Mouse (Mus musculus): Measurements from ENCODE around the gene March8. TPM values are rescaled to one million over a fixed set of nuclear protein-coding genes. Genes with fewer than 3 reads are reported as not detected.

Gene March8
- polyA plus RNA-seq, 1 experiment from 2014 or later, result 52.2 TPM

DNA sequence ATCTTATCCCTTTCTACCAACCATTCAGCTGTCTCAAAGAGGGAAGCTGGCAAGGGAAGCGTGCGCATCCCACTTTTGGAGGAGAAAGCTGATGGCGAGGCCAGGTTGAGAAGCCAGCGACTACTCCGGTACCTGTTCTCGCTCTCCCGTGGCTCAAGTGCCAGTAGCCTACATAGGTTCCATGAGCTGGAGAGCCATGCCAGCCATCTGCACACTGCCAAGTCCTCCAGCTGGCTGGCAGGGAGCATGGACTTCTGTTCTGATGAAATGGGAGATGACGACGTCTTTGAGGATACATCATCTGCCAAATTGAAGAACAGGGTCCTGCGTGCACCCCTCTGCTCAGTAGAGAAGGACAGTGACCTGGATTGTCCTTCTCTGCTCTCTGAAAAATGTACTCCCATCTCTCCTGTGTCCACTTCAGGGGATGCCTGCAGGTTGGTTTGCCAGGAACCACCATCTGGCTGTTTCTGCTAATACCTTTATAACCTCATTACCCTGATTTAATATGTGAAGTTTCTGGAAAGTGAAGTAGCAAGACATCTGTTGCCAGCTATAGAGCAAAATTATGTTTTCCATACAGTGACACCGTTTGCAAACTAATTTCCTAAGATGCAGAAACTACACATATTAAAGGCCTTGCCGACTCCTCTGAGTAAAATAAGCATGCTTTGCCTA lies 64.1 kb downstream of the March8 start:
- H3K9me3 ChIP-seq, result no peaks in the 10 kb centered on the region
- no peak overlapping the region for H3K4me3 ChIP-seq (replicated peaks)
- 98% methylated on average over 12 of the region's 12 CpGs for WGBS
- no peak overlapping the region for H3K27ac ChIP-seq
- H3K36me3 ChIP-seq (replicated peaks), result peaks cover 21% of the 10 kb centered on the region
- peaks cover 40% of the 10 kb centered on the region for H3K4me1 ChIP-seq
- H3K9ac ChIP-seq, result no peak overlapping the region
- no peak for ATAC-seq (ENCODE audit: low FRiP score)
- no peak overlapping the region for H3K4me2 ChIP-seq
- H3K27me3 ChIP-seq, result no peaks in the 10 kb centered on the region

- no peak overlapping the region for H3K27ac ChIP-seq
- ATAC-seq (ENCODE audit: low FRiP score), result no peak
- no peak overlapping the region for H3K4me2 ChIP-seq
- no peaks in the 10 kb centered on the region for H3K9me3 ChIP-seq
- H3K36me3 ChIP-seq (replicated peaks), result peaks cover 21% of the 10 kb centered on the region
- H3K27me3 ChIP-seq, result no peaks in the 10 kb centered on the region
- WGBS, result 94% methylated on average over 3 of the region's 3 CpGs
- no peak overlapping the region for H3K4me3 ChIP-seq (replicated peaks)
- H3K4me1 ChIP-seq, result peaks cover 35% of the 10 kb centered on the region
- no peak overlapping the region for H3K9ac ChIP-seq
These were observed 64.6 kb downstream of the March8 start for GRCm38 (mm10) chr6:116402426-116402825.

DNA sequence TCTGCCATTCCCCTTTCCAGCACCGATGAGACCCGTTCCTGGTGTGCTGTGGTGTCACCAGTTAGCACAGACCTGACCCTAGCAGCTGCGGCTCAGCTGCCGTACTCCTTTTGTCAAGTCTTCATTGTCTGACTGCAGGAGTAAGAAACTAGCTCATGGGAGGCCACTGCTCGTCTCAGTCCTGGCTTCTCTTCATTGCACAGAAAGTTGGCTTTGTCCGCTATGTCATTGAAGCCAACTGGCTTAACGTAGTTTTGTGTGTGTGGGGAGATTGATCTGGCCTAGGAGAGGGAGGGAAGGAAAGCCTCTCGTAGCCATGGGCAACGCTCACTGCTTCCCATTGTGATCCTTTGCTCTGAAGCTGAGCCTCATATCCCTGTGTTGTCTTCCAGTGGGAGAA lies 67.4 kb downstream of the March8 start:
- H3K27ac ChIP-seq, result peak overlapping the region; percentile 8; the same call in 1 of the 2 replicates
- peaks cover 20% of the 10 kb centered on the region for H3K4me1 ChIP-seq
- H3K9ac ChIP-seq, result no peak overlapping the region
- no peaks in the 10 kb centered on the region for H3K9me3 ChIP-seq
- peak; percentile 74 for ATAC-seq (ENCODE audit: low FRiP score)
- peaks cover 29% of the 10 kb centered on the region for H3K36me3 ChIP-seq (replicated peaks)
- WGBS, result 38% methylated on average over 9 of the region's 9 CpGs
- no peak overlapping the region for H3K4me3 ChIP-seq (replicated peaks)
- H3K4me2 ChIP-seq, result no peak overlapping the region
- no peaks in the 10 kb centered on the region for H3K27me3 ChIP-seq

DNA sequence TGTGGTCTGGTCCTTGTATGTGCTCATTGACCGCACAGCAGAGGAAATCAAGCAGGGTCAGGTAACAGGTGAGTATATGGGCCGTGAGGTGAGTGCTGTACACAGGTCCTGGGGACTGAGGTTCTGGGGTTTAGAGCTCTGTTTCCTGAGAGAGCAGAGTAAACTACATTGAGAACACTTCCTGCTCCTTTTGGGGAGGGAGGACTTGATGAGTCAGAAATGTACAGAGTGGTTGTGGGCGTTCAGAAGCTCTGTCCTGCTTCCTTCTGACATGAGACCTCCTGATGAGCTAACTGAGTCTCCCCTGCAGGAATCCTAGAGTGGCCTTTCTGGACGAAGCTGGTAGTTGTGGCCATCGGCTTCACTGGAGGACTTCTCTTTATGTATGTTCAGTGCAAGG lies 67.9 kb downstream of the March8 start:
- H3K27ac ChIP-seq, result peak overlapping the region; percentile 8; the same call in 1 of the 2 replicates
- H3K4me2 ChIP-seq, result no peak overlapping the region
- WGBS, result 86% methylated on average over 5 of the region's 5 CpGs
- H3K27me3 ChIP-seq, result no peaks in the 10 kb centered on the region
- peaks cover 20% of the 10 kb centered on the region for H3K4me1 ChIP-seq
- no peak overlapping the region for H3K9ac ChIP-seq
- H3K36me3 ChIP-seq (replicated peaks), result peaks cover 33% of the 10 kb centered on the region
- no peak for ATAC-seq (ENCODE audit: low FRiP score)
- H3K4me3 ChIP-seq (replicated peaks), result no peak overlapping the region
- no peaks in the 10 kb centered on the region for H3K9me3 ChIP-seq

DNA sequence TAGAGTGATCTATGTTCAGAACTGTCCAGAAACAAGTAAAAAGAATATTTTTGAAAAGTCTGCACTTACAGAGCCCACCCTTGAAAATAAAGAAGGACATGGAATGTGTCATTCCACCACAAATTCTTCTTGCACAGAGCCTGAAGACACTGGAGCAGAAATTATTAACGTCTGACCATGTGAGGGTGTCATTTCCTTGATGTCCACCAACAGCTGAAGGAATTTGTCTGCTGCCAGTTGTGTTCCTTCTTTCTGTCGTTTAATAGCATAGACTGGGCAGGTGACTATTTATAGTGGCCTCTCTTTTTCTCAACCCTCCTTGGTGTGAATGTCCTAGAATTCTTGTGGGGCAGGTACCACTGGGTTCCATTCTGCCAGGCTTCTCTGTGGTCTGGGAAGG lies 68.3 kb downstream of the March8 start:
- no peak for ATAC-seq (ENCODE audit: low FRiP score)
- Histone ChIP-seq H3K9ac (no peak overlapping the region), H3K36me3 (replicated peaks) (peaks cover 30% of the 10 kb centered on the region), H3K27me3 (no peaks in the 10 kb centered on the region), H3K4me2 (no peak overlapping the region), H3K4me1 (peaks cover 20% of the 10 kb centered on the region), H3K27ac (no peak overlapping the region), H3K4me3 (replicated peaks) (no peak overlapping the region), H3K9me3 (no peaks in the 10 kb centered on the region)
- WGBS, result 87% methylated on average over 2 of the region's 2 CpGs

DNA sequence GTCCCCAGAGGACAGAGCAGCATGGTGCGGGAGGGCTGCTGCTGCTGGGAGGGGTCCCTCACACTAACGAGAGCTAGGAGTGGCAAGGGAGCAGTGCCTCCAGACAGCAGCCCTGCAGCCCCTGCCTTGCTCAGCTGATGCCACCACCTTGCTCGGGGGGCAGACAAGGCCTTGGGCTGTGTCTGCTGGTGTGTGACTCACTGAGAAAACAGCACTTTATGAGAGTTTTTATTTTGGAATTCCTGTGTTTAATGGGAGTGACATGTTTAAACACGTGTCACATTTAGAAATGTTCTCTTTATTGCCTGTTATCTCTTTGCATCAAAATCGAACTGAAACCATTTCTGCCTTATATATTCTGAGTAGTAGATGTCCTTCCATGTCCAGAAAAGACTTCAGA lies 68.9 kb downstream of the March8 start:
- Histone ChIP-seq H3K4me2 (no peak overlapping the region), H3K27ac (no peak overlapping the region), H3K27me3 (no peaks in the 10 kb centered on the region), H3K4me3 (replicated peaks) (no peak overlapping the region), H3K9ac (no peak overlapping the region), H3K4me1 (peaks cover 20% of the 10 kb centered on the region), H3K36me3 (replicated peaks) (peaks cover 27% of the 10 kb centered on the region), H3K9me3 (no peaks in the 10 kb centered on the region)
- WGBS, result 66% methylated on average over 5 of the region's 5 CpGs
- no peak for ATAC-seq (ENCODE audit: low FRiP score)

- no peak overlapping the region for H3K9ac ChIP-seq
- H3K27me3 ChIP-seq, result no peaks in the 10 kb centered on the region
- no peak overlapping the region for H3K4me3 ChIP-seq (replicated peaks)
- no peak overlapping the region for H3K27ac ChIP-seq
- no peak overlapping the region for H3K4me2 ChIP-seq
- no peaks in the 10 kb centered on the region for H3K9me3 ChIP-seq
- 91% methylated on average over 4 of the region's 4 CpGs for WGBS
- ATAC-seq (ENCODE audit: low FRiP score), result no peak
- peaks cover 22% of the 10 kb centered on the region for H3K36me3 ChIP-seq (replicated peaks)
- peaks cover 20% of the 10 kb centered on the region for H3K4me1 ChIP-seq
These were observed 69.4 kb downstream of the March8 start for GRCm38 (mm10) chr6:116407216-116407615.

GRCm38 (mm10) chr6:116407956-116408657 lies 70.3 kb downstream of the March8 start:
- Histone ChIP-seq H3K27ac (no peak overlapping the region), H3K36me3 (replicated peaks) (peaks cover 19% of the 10 kb centered on the region), H3K4me1 (peaks cover 20% of the 10 kb centered on the region), H3K9ac (no peak overlapping the region), H3K4me2 (no peak overlapping the region), H3K27me3 (no peaks in the 10 kb centered on the region), H3K9me3 (no peaks in the 10 kb centered on the region), H3K4me3 (replicated peaks) (no peak overlapping the region)
- ATAC-seq (ENCODE audit: low FRiP score), result no peak
- WGBS, result 95% methylated on average over 6 of the region's 6 CpGs

- Histone ChIP-seq H3K9ac (no peak overlapping the region), H3K4me2 (no peak overlapping the region), H3K4me1 (peaks cover 10% of the 10 kb centered on the region; the same call in 1 of the 2 replicates), H3K27me3 (no peaks in the 10 kb centered on the region), H3K36me3 (replicated peaks) (peaks cover 19% of the 10 kb centered on the region), H3K27ac (no peak overlapping the region), H3K4me3 (replicated peaks) (no peak overlapping the region), H3K9me3 (no peaks in the 10 kb centered on the region)
- no peak for ATAC-seq (ENCODE audit: low FRiP score)
- WGBS, result 97% methylated on average over 10 of the region's 10 CpGs
These were observed 72.6 kb downstream of the March8 start for GRCm38 (mm10) chr6:116410436-116410835.

DNA sequence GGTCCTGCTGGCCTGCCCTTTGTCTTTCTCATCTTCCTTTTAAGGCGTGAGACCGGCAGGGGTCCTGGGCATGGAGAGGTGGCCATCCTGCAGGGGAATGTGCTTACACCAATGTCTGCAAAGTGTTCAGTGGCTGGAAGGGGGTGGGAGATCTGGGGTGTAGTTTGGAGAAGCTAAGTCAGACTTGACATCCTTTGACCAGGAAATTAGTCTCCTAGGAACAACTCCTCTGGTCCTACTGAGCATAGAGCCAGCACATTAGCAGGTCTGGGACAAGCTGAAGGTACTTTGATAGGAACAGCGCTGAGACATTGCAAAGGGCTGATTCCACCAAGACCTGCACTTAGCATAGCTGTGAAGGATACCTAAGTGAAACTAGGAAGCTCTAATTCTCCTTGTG lies 73.9 kb downstream of the March8 start:
- peaks cover 12% of the 10 kb centered on the region for H3K36me3 ChIP-seq (replicated peaks)
- no peak overlapping the region for H3K4me2 ChIP-seq
- no peak overlapping the region for H3K4me3 ChIP-seq (replicated peaks)
- no peak overlapping the region for H3K9ac ChIP-seq
- no peak overlapping the region for H3K27ac ChIP-seq
- no peaks in the 10 kb centered on the region for H3K4me1 ChIP-seq
- H3K27me3 ChIP-seq, result no peaks in the 10 kb centered on the region
- no peaks in the 10 kb centered on the region for H3K9me3 ChIP-seq
- WGBS, result 88% methylated on average over 3 of the region's 3 CpGs
- no peak for ATAC-seq (ENCODE audit: low FRiP score)

DNA sequence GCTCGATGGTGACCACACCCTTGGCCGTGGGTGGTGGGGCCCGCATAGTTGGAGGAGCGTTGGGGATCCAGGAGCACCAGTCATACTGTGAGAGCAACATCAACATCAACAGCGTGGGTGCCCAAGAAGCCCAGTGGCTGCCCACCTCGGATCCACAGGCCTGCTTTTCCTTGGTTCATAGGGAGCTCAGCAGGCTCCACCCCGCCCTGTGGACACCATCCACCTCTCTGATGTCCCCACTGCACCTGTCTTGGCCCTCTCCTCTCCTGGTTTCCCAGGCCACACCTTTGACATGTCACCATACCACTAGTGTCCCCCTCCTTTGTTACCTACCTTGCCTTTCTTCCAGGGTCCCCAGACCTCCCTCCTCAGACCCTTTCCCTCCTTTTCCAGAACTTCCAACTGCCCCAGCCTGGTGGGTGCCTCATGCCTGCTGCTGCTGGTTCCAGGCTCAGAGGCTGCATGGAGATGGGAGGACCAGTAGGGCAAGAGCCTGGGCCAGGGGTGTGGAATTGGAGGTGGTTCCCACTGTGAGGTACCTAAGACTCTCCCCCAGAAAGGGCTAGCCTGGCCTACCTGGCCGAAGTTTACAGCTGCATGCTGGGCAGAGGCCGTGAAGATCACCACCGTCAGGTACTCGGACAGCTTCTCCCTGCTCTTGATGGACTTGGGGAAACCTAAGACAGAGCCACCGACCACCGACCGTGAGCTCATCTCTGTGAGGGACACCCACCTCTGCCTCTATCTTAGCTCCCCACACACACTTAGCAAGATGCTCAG lies 74.9 kb downstream of the March8 start:
- 93% methylated on average over 14 of the region's 14 CpGs for WGBS
- no peak for ATAC-seq (ENCODE audit: low FRiP score)
- H3K4me3 ChIP-seq (replicated peaks), result no peak overlapping the region
- H3K27me3 ChIP-seq, result no peaks in the 10 kb centered on the region
- no peaks in the 10 kb centered on the region for H3K4me1 ChIP-seq
- no peak overlapping the region for H3K9ac ChIP-seq
- H3K4me2 ChIP-seq, result no peak overlapping the region
- no peaks in the 10 kb centered on the region for H3K9me3 ChIP-seq
- no peak overlapping the region for H3K27ac ChIP-seq
- H3K36me3 ChIP-seq (replicated peaks), result peaks cover 10% of the 10 kb centered on the region

GRCm38 (mm10) chr6:116415126-116415676 lies 77.4 kb downstream of the March8 start:
- WGBS, result 92% methylated on average over 12 of the region's 12 CpGs
- H3K9ac ChIP-seq, result no peak overlapping the region
- H3K4me2 ChIP-seq, result no peak overlapping the region
- H3K27ac ChIP-seq, result no peak overlapping the region
- no peak for ATAC-seq (ENCODE audit: low FRiP score)
- peaks cover 4% of the 10 kb centered on the region for H3K36me3 ChIP-seq (replicated peaks)
- no peaks in the 10 kb centered on the region for H3K9me3 ChIP-seq
- no peaks in the 10 kb centered on the region for H3K27me3 ChIP-seq
- no peaks in the 10 kb centered on the region for H3K4me1 ChIP-seq
- H3K4me3 ChIP-seq (replicated peaks), result no peak overlapping the region
